Mouse (Mus musculus): ENCODE measurements at regions not wholly inside any gene's neighbourhood (a gene's known extent, or its start where the extent isn't known, plus 50 kb on each side); places are given as distances from the start of the nearest gene placed in this dataset.

DNA sequence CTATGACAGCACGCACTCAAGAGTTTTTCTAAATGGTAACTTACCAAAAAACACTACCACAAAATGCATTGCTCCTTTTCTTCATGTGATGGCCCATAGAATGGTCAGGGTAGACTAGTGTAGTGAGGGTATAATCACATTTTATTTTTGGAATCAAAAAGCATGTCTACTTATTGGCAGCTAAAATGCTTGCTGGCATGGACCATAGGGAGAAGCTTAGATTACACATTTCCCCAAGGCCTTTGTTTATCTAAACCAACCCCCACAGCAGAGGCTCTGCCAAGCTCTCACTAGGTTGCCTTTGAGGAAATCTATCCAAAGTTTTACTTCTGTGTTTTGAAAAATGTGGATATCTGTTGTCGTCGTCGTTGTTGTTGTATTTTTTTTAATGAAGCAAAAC lies 235.3 kb upstream of the Rnaseh2b start:
- 0 out of 2 replicates have a peak, but pooled peaks cover 2% of the 10 kb centered on the region for H3K9me3 ChIP-seq (ENCODE audit: control insufficient read depth, low read length)
- no peak overlapping the region for H3K4me3 ChIP-seq (ENCODE audit: low read depth, low read length)
- H3K9ac ChIP-seq (ENCODE audit: low read length): no peak overlapping the region
- H3K4me1 ChIP-seq (replicated peaks; ENCODE audit: control insufficient read depth, insufficient read depth, low read length): no peaks in the 10 kb centered on the region
- DNase-seq (ENCODE audit: low spot score): no peak
- no peak overlapping the region for H3K27ac ChIP-seq (ENCODE audit: low read depth)
- H3K27me3 ChIP-seq (replicated peaks; ENCODE audit: control insufficient read depth, insufficient read depth, low read length): no peaks in the 10 kb centered on the region
- 83% methylated on average over 4 of the region's 4 CpGs for WGBS
- no peak for ATAC-seq (replicated peaks; ENCODE audit: low FRiP score, low TSS enrichment, low read depth)
- H3K4me2 ChIP-seq (ENCODE audit: low read length): no peak overlapping the region
- H3K36me3 ChIP-seq (ENCODE audit: control insufficient read depth, insufficient read depth, low read length): no peaks in the 10 kb centered on the region

DNA sequence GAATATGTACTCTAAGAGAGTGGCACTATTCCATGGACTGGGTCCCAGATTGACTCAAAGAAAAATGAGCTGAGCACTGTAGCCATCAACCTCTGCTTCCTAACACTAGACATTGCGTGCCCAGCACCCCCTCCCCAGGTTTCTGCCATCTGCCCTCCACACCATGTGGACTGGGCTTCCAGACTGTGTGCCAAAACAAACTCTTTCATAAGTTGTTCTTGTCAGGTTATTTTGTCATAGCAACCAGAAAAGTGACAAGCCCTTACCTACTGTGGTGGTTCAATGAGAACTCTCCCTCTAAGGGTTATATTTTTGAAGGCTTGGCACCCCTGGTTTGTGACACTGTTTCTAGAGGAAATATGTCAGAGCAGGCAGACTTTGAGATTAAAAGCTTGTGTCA lies 234.3 kb upstream of the Rnaseh2b start:
- Histone ChIP-seq H3K9me3 (ENCODE audit: control insufficient read depth, low read length) (0 out of 2 replicates have a peak, but pooled peaks cover 2% of the 10 kb centered on the region), H3K4me1 (replicated peaks; ENCODE audit: control insufficient read depth, insufficient read depth, low read length) (no peaks in the 10 kb centered on the region), H3K36me3 (ENCODE audit: control insufficient read depth, insufficient read depth, low read length) (no peaks in the 10 kb centered on the region), H3K4me2 (ENCODE audit: low read length) (no peak overlapping the region), H3K27ac (ENCODE audit: low read depth) (no peak overlapping the region), H3K27me3 (replicated peaks; ENCODE audit: control insufficient read depth, insufficient read depth, low read length) (no peaks in the 10 kb centered on the region), H3K4me3 (ENCODE audit: low read depth, low read length) (no peak overlapping the region), H3K9ac (ENCODE audit: low read length) (no peak overlapping the region)
- 95% methylated on average over 1 of the region's 1 CpGs for WGBS
- DNase-seq (ENCODE audit: low spot score): no peak
- no peak for ATAC-seq (replicated peaks; ENCODE audit: low FRiP score, low TSS enrichment, low read depth)

DNA sequence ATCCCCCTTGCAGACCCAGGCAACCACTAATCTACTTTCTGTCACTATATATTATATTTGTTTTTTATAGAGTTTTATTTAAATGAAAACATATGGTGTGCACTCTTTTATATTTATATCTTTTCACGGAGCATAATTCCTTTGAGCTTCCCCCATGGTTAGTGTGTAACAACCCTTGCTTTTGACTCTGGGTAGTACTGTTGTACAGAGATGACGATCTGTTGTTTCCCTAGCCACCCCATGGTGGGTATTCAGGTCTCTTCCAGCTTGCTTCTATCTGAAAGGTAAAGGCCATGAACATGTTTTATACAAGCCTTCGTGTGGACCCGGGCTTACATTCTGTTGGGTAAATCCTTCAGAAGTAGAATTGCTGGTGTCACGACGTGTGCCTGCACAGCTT lies 221.2 kb upstream of the Rnaseh2b start:
- H3K36me3 ChIP-seq (ENCODE audit: control insufficient read depth, insufficient read depth, low read length): no peaks in the 10 kb centered on the region
- no peaks in the 10 kb centered on the region for H3K9me3 ChIP-seq (ENCODE audit: control insufficient read depth, low read length)
- no peak overlapping the region for H3K4me3 ChIP-seq (ENCODE audit: low read depth, low read length)
- H3K4me2 ChIP-seq (ENCODE audit: low read length): no peak overlapping the region
- ATAC-seq (replicated peaks; ENCODE audit: low FRiP score, low TSS enrichment, low read depth) (no peak), DNase-seq (ENCODE audit: low spot score) (no peak)
- no peak overlapping the region for H3K9ac ChIP-seq (ENCODE audit: low read length)
- H3K27me3 ChIP-seq (replicated peaks; ENCODE audit: control insufficient read depth, insufficient read depth, low read length): no peaks in the 10 kb centered on the region
- no peaks in the 10 kb centered on the region for H3K4me1 ChIP-seq (replicated peaks; ENCODE audit: control insufficient read depth, insufficient read depth, low read length)
- H3K27ac ChIP-seq (ENCODE audit: low read depth): no peak overlapping the region
- WGBS: 88% methylated on average over 6 of the region's 6 CpGs

DNA sequence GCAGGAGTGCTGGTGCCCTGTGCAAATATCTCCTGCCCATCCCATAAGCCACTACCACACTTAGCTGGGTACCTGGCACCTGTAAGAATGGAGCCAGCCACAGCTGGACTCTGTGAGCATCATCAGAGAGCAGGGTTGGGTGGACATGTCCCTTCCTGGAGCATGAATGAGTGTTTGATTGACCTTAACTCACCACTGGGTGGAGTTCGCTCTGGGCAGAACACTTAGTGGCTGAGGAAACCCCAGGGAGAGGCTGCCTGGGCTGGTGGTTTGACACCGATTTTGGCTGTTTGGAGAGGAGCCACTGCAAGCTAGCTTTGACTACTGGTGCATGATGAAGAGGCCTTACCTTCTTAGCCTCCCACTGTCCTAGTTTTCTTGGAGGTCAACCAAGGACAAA lies 208.3 kb upstream of the Rnaseh2b start:
- H3K4me2 ChIP-seq (ENCODE audit: low read length): no peak overlapping the region
- H3K9ac ChIP-seq (ENCODE audit: low read length): no peak overlapping the region
- H3K27me3 ChIP-seq (replicated peaks; ENCODE audit: control insufficient read depth, insufficient read depth, low read length): no peaks in the 10 kb centered on the region
- H3K27ac ChIP-seq (ENCODE audit: low read depth): no peak overlapping the region
- no peaks in the 10 kb centered on the region for H3K36me3 ChIP-seq (ENCODE audit: control insufficient read depth, insufficient read depth, low read length)
- no peaks in the 10 kb centered on the region for H3K4me1 ChIP-seq (replicated peaks; ENCODE audit: control insufficient read depth, insufficient read depth, low read length)
- no peak overlapping the region for H3K4me3 ChIP-seq (ENCODE audit: low read depth, low read length)
- ATAC-seq (replicated peaks; ENCODE audit: low FRiP score, low TSS enrichment, low read depth): no peak
- WGBS: 44% methylated on average over 2 of the region's 2 CpGs
- no peak for DNase-seq (ENCODE audit: low spot score)
- no peaks in the 10 kb centered on the region for H3K9me3 ChIP-seq (ENCODE audit: control insufficient read depth, low read length)

DNA sequence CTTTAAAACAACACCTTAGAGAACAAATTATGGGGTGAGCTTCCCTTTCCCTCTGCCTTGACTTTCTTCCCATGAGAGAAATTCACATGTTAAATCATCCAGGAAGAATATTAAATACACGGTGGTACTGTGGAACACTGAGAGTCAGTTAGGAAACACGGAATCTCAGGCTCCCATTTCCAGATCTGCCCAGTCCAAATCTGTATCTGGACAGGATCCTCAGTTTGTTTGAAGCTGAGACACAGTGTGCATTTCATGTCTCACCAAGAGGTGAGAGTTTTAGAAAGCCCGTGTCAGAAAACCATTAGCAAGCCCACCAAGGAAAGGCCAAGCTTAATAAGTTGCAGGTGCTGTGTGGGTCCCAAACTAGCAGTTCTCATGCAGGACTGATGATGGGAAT lies 204.2 kb upstream of the Rnaseh2b start:
- H3K4me3 ChIP-seq (ENCODE audit: low read depth, low read length): no peak overlapping the region
- no peaks in the 10 kb centered on the region for H3K9me3 ChIP-seq (ENCODE audit: control insufficient read depth, low read length)
- no peaks in the 10 kb centered on the region for H3K36me3 ChIP-seq (ENCODE audit: control insufficient read depth, insufficient read depth, low read length)
- no peak overlapping the region for H3K27ac ChIP-seq (ENCODE audit: low read depth)
- H3K4me2 ChIP-seq (ENCODE audit: low read length): no peak overlapping the region
- WGBS: 61% methylated on average over 3 of the region's 3 CpGs
- H3K4me1 ChIP-seq (replicated peaks; ENCODE audit: control insufficient read depth, insufficient read depth, low read length): no peaks in the 10 kb centered on the region
- ATAC-seq (replicated peaks; ENCODE audit: low FRiP score, low TSS enrichment, low read depth) (no peak), DNase-seq (ENCODE audit: low spot score) (no peak)
- H3K27me3 ChIP-seq (replicated peaks; ENCODE audit: control insufficient read depth, insufficient read depth, low read length): no peaks in the 10 kb centered on the region
- no peak overlapping the region for H3K9ac ChIP-seq (ENCODE audit: low read length)

DNA sequence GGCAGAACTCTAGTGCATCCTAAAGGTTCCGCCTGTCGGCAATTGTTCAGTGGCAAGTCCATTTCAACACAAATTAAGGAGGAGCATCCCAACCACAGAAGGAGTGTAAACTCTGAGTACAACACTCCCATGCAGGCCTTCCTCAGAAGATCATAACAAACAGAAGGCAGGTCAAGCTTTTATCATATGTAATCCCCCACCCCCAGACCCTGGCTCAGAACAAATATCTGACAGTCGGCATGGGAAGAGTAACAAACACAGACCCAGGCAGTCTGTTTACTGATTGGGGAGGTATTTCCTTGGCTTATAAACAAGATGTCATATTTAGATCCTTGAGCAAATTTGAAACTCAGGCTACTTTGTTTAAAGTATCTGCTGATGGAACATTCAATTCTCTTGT lies 174.9 kb upstream of the Rnaseh2b start:
- H3K27ac ChIP-seq (ENCODE audit: low read depth): no peak overlapping the region
- no peaks in the 10 kb centered on the region for H3K9me3 ChIP-seq (ENCODE audit: control insufficient read depth, low read length)
- ATAC-seq (replicated peaks; ENCODE audit: low FRiP score, low TSS enrichment, low read depth) (no peak), DNase-seq (ENCODE audit: low spot score) (no peak)
- peaks cover 8% of the 10 kb centered on the region for H3K4me1 ChIP-seq (replicated peaks; ENCODE audit: control insufficient read depth, insufficient read depth, low read length)
- H3K36me3 ChIP-seq (ENCODE audit: control insufficient read depth, insufficient read depth, low read length): no peaks in the 10 kb centered on the region
- no peak overlapping the region for H3K9ac ChIP-seq (ENCODE audit: low read length)
- H3K4me2 ChIP-seq (ENCODE audit: low read length): no peak overlapping the region
- 66% methylated on average over 3 of the region's 3 CpGs for WGBS
- H3K4me3 ChIP-seq (ENCODE audit: low read depth, low read length): no peak overlapping the region
- H3K27me3 ChIP-seq (replicated peaks; ENCODE audit: control insufficient read depth, insufficient read depth, low read length): no peaks in the 10 kb centered on the region

DNA sequence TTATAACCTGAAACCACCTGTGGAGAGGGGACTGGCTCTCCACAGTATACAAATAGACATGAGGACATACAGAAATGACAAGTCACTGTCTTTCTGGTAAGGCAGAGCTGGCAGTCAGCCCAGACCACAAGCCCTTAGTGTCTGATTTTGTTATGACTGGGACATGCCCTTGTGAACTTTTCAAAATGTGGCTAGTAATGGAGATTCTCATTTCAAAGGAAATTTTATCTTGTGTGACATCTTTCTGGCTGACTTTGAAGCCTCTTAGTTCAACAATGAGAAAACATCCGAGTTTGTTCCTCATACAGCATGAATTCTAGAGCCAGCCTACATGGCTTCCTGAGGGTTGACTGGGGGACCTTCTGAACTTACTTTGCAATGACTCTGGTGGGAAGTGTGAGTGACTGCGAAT lies 173.8 kb upstream of the Rnaseh2b start:
- no peak overlapping the region for H3K4me3 ChIP-seq (ENCODE audit: low read depth, low read length)
- H3K27ac ChIP-seq (ENCODE audit: low read depth): no peak overlapping the region
- ATAC-seq (replicated peaks; ENCODE audit: low FRiP score, low TSS enrichment, low read depth): no peak
- H3K9ac ChIP-seq (ENCODE audit: low read length): no peak overlapping the region
- DNase-seq (ENCODE audit: low spot score): no peak
- H3K4me2 ChIP-seq (ENCODE audit: low read length): no peak overlapping the region
- H3K36me3 ChIP-seq (ENCODE audit: control insufficient read depth, insufficient read depth, low read length): no peaks in the 10 kb centered on the region
- no peaks in the 10 kb centered on the region for H3K9me3 ChIP-seq (ENCODE audit: control insufficient read depth, low read length)
- peaks cover 8% of the 10 kb centered on the region for H3K4me1 ChIP-seq (replicated peaks; ENCODE audit: control insufficient read depth, insufficient read depth, low read length)
- H3K27me3 ChIP-seq (replicated peaks; ENCODE audit: control insufficient read depth, insufficient read depth, low read length): no peaks in the 10 kb centered on the region
- WGBS: 20% methylated on average over 2 of the region's 2 CpGs

DNA sequence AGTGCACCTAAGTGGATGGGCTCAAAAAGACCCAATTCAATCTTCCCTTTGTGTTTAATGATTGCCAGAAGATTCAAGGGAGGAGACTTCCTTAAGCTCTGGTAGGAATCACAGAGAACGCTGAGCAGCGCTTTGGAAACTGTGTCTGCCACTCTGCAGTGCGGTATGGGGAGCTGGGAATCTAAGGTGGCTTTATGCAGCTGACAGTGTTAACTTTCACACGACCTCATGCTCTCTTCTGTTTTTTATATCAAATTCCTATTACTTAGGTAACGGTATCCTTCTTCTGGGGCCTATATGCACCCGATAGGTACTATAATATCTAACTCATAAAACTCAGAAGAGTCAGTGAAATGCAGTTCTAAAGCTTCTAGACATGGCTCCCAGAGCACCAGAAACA lies 163.5 kb upstream of the Rnaseh2b start:
- Histone ChIP-seq H3K9me3 (ENCODE audit: control insufficient read depth, low read length) (no peaks in the 10 kb centered on the region), H3K9ac (ENCODE audit: low read length) (no peak overlapping the region), H3K4me1 (replicated peaks; ENCODE audit: control insufficient read depth, insufficient read depth, low read length) (no peaks in the 10 kb centered on the region), H3K27ac (ENCODE audit: low read depth) (no peak overlapping the region), H3K36me3 (ENCODE audit: control insufficient read depth, insufficient read depth, low read length) (no peaks in the 10 kb centered on the region), H3K4me2 (ENCODE audit: low read length) (no peak overlapping the region), H3K27me3 (replicated peaks; ENCODE audit: control insufficient read depth, insufficient read depth, low read length) (no peaks in the 10 kb centered on the region), H3K4me3 (ENCODE audit: low read depth, low read length) (no peak overlapping the region)
- WGBS: 85% methylated on average over 6 of the region's 6 CpGs
- no peak for ATAC-seq (replicated peaks; ENCODE audit: low FRiP score, low TSS enrichment, low read depth)
- no peak for DNase-seq (ENCODE audit: low spot score)

DNA sequence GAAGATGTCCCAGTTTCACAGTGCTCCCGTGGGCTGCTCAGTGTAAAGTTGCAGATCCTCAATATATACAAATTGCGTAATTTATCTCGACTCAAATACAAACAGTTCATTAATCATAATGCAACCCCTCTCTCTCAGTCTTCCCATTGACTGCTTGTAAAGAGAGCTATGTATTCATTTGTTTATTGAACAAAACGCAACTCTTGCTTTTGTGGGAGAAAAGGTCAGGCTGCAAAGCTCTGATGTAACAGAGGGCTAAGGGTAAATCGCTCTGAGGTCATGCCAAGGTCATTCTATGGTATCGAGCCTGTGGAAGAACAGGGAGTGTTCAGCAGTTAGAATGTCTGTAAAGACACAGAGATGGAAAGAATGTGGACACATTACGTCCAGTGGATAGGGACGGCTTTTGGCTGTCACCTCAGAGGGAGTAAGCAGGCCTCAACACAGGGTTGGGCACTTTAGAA lies 160.0 kb upstream of the Rnaseh2b start:
- H3K4me2 ChIP-seq (ENCODE audit: low read length): no peak overlapping the region
- H3K9me3 ChIP-seq (ENCODE audit: control insufficient read depth, low read length): no peaks in the 10 kb centered on the region; the same call in 1 of the 2 replicates
- no peaks in the 10 kb centered on the region for H3K36me3 ChIP-seq (ENCODE audit: control insufficient read depth, insufficient read depth, low read length)
- DNase-seq (ENCODE audit: low spot score) (no peak), ATAC-seq (replicated peaks; ENCODE audit: low FRiP score, low TSS enrichment, low read depth) (no peak)
- no peak overlapping the region for H3K9ac ChIP-seq (ENCODE audit: low read length)
- H3K4me1 ChIP-seq (replicated peaks; ENCODE audit: control insufficient read depth, insufficient read depth, low read length): no peaks in the 10 kb centered on the region
- no peaks in the 10 kb centered on the region for H3K27me3 ChIP-seq (replicated peaks; ENCODE audit: control insufficient read depth, insufficient read depth, low read length)
- H3K27ac ChIP-seq (ENCODE audit: low read depth): no peak overlapping the region
- 28% methylated on average over 8 of the region's 8 CpGs for WGBS
- no peak overlapping the region for H3K4me3 ChIP-seq (ENCODE audit: low read depth, low read length)

All from intestine, embryonic 14.5 days (tissue).